Mouse (Mus musculus) embryonic facial prominence, embryonic 14.5 days (tissue): ENCODE data around the gene Cd163. TPM values are rescaled to one million over a fixed set of nuclear protein-coding genes. Genes with fewer than 3 reads are reported as not detected.

Experiments used
- ATAC-seq: fragments of 200-750 bp; cut with Nextera tagmentation; 2 replicates; pipeline ENCODE4 v1.8.0; 2017; ENCODE audit warnings: low read depth, moderate number of reproducible peaks, moderate TSS enrichment
- DNase-seq: peaks from one replicate; pipeline ENCODE4 v3.0.0-alpha.2; 2015; ENCODE audit warnings: low spot score
- H3K27ac ChIP-seq: fragments of 300-500 bp; sonication (generic); replicated peaks from 2 replicates; pipeline ENCODE4 v1.5.1; 2014; ENCODE audit warnings: low read depth, mild to moderate bottlenecking, low read length, moderate library complexity
- H3K27me3 ChIP-seq: fragments of 300-500 bp; sonication (generic); replicated peaks from 2 replicates; pipeline ENCODE4 v1.6.1; 2014; ENCODE audit warnings: low read length; ENCODE audit not compliant: control insufficient read depth, insufficient read depth
- H3K36me3 ChIP-seq: fragments of 300-500 bp; sonication (generic); 2 replicates; pipeline ENCODE4 v1.6.1; 2014; ENCODE audit warnings: low read length, mixed read lengths; ENCODE audit not compliant: control insufficient read depth, insufficient read depth
- H3K4me1 ChIP-seq: fragments of 300-500 bp; sonication (generic); 2 replicates; pipeline ENCODE4 v1.6.1; 2014; ENCODE audit warnings: antibody characterized with exemption, low read length; ENCODE audit not compliant: control insufficient read depth, insufficient read depth
- H3K4me2 ChIP-seq: fragments of 300-500 bp; sonication (generic); 2 replicates; pipeline ENCODE4 v1.6.1; 2014; ENCODE audit warnings: low read depth, mild to moderate bottlenecking, low read length, moderate library complexity, mixed read lengths
- H3K4me3 ChIP-seq: fragments of 300-500 bp; sonication (generic); 2 replicates; pipeline ENCODE4 v1.5.1; 2014; ENCODE audit warnings: low read depth, mild to moderate bottlenecking, low read length
- H3K9ac ChIP-seq: fragments of 300-500 bp; sonication (generic); 2 replicates; pipeline ENCODE4 v1.6.1; 2014; ENCODE audit warnings: low read depth, mild to moderate bottlenecking, low read length, moderate library complexity, mixed read lengths
- H3K9me3 ChIP-seq: fragments of 300-500 bp; sonication (generic); 2 replicates; pipeline ENCODE4 v1.6.1; 2016; ENCODE audit warnings: low read length; ENCODE audit not compliant: control insufficient read depth
- WGBS: fragments of 180-500 bp; shearing (Covaris S2); extraction: QIAGEN DNeasy Blood & Tissue Kit; methylation state at CpG from one replicate; pipeline ENCODE4 v1.1.7; 2014; 5-methylcytosine and 5-hydroxymethylcytosine counted together
- polyA plus RNA-seq: library from polyadenylated mRNA; unstranded; fragments of >200 nt; fragmentation: Nextera tagmentation; extraction: Ambion mirVana; gene quantifications from 2 replicates; pipeline ENCODE4 v1.2.1, GENCODE M21; 2014

Gene Cd163
- polyA plus RNA-seq, 1 experiment from 2014 or later: 0.75 TPM

DNA sequence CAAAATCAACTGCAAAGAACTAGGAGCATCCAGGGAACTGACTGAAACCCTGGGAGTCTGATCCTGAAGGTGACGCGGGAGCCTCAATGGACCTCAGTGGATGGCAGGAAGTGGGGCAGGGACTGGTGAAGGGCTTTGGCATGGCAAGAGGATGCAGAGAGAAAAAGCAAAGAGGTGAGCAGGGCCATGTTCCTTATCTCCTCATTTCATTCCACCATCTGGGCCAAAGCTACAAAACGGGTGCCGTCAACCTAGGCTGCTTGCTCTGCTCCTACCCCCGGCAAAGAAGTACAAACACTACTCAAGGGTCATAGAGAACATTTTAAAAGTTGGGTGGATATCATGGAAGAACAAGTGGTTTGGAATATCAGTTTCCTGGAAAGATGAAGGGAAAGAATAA lies 71.9 kb downstream of the Cd163 start:
- H3K27ac ChIP-seq: no peak overlapping the region
- DNase-seq (no peak), ATAC-seq (no peak)
- no peaks in the 10 kb centered on the region for H3K27me3 ChIP-seq
- H3K4me1 ChIP-seq: no peaks in the 10 kb centered on the region
- no peaks in the 10 kb centered on the region for H3K9me3 ChIP-seq
- H3K36me3 ChIP-seq: no peaks in the 10 kb centered on the region
- WGBS: 87% methylated on average over 5 of the region's 5 CpGs
- no peak overlapping the region for H3K4me3 ChIP-seq
- H3K4me2 ChIP-seq: no peak overlapping the region
- H3K9ac ChIP-seq: no peak overlapping the region

DNA sequence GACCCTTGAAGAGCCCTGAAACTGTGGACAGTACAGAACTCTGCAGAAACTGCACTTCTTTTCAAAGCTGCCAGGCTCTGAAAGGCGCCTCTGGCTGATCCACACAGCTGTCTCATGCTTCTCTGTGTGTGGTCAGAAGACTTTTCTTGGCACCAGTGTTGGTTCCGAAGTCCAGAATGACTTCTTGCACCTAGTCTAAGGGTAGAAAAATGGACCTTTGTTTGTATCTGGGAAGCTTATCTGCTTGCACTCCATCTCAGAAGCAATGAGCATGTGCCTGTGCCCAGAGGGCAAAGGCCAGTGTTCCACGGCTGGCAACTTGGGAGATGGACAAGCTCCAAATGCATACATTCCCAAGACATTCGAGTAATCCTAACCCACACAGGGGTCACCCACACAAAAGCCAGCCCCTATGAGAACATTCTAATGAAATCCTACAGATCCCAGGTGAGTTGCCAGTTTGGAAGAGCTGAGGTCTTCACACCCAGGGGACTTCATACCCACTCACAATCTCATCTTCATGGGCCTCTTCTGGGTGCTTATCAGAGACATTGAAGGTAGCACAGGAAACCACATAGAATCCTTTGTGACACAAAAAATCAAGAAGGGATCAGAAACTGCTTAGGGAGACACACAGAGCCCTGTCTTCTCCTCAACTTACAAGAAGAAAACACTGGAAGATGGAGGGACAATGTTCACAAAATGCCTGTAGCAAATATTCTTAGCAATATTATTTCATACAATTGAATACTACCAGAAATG lies 73.2 kb downstream of the Cd163 start:
- H3K27ac ChIP-seq: no peak overlapping the region
- H3K9me3 ChIP-seq: no peaks in the 10 kb centered on the region
- ATAC-seq (no peak), DNase-seq (no peak)
- H3K27me3 ChIP-seq: no peaks in the 10 kb centered on the region
- H3K4me1 ChIP-seq: no peaks in the 10 kb centered on the region
- H3K4me2 ChIP-seq: no peak overlapping the region
- H3K36me3 ChIP-seq: no peaks in the 10 kb centered on the region
- 56% methylated on average over 4 of the region's 4 CpGs for WGBS
- H3K9ac ChIP-seq: no peak overlapping the region
- H3K4me3 ChIP-seq: no peak overlapping the region

GRCm38 (mm10) chr6:124379331-124379730 lies 74.9 kb downstream of the Cd163 start:
- Histone ChIP-seq H3K4me3 (no peak overlapping the region), H3K27ac (no peak overlapping the region), H3K36me3 (no peaks in the 10 kb centered on the region), H3K27me3 (no peaks in the 10 kb centered on the region), H3K9ac (no peak overlapping the region), H3K4me2 (no peak overlapping the region), H3K4me1 (no peaks in the 10 kb centered on the region), H3K9me3 (no peaks in the 10 kb centered on the region)
- ATAC-seq (no peak), DNase-seq (peak; percentile 66)
- 33% methylated on average over 10 of the region's 10 CpGs for WGBS

Other genes starting within 250 kb of the Cd163 start
- not detected in 2 replicates for gene Vmn2r27, start 72.8 kb upstream of the Cd163 start, polyA plus RNA-seq
- gene Pex5, start 110.4 kb downstream of the Cd163 start, polyA plus RNA-seq: 38.6 and 43.6 TPM in 2 replicates
- gene Clstn3, start 160.1 kb downstream of the Cd163 start, polyA plus RNA-seq: 7.7 and 9.7 TPM in 2 replicates
- gene C1rl, start 188.5 kb downstream of the Cd163 start, polyA plus RNA-seq: 0.31 and 0.39 TPM in 2 replicates
- gene C1ra, start 207.7 kb downstream of the Cd163 start, polyA plus RNA-seq: 2.8 and 3.4 TPM in 2 replicates
- gene C1s1, start 237.7 kb downstream of the Cd163 start, polyA plus RNA-seq: 5.4 and 7.4 TPM in 2 replicates